Mouse (Mus musculus) T-helper 2 cell (primary cell): ENCODE data around the gene Hist1h2ac.
"Not testable (repeated sequence)": the region's sequence is repeated elsewhere in the genome, so short reads cannot be mapped to it uniquely, and the experiment has no call there.

Experiments
- in situ Hi-C: fragments of 300-600 bp; cut with MboI, MseI; formaldehyde crosslinking; loops from one replicate; pipeline ENCODE4 v1.15.1; 2025; ENCODE audit warnings: high pct_unique_total_duplicates

The Hist1h2ac gene

DNA sequence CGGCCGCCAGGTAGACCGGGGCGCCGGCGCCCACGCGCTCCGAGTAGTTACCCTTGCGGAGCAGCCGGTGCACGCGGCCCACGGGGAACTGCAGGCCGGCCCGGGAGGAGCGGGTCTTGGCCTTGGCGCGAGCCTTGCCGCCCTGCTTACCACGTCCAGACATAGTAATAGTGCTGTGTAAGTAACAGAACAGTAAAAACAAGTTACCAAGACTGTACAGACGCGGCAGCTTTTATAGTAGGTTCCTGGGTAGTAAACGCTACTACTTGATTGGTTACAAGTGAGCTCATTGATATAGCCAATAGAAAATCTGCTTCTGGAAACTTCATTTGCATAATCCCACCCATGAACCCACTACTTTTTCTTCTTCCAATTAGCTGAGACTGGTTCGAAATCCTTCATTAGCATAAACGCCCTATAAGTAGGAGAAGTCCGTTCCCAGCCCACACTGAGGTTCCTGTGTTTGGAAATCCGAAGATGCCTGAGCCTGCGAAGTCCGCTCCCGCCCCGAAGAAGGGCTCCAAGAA lies at the start of gene Hist1h2ac, which contains the start of gene Hist1h2bc:
Gene Hist1h2ac (minus strand): TSS at position 194 of the 527 bp plus-strand sequence.
Gene Hist1h2bc (plus strand): TSS at position 445 of the 527 bp plus-strand sequence.
- in situ Hi-C loops: loop anchor here (5.0 kb wide), 2 partner anchors 57 to 1967 kb away; partner anchors contain the start of genes Hist1h2ai, Hist1h2bl and Hist1h3h

DNA sequence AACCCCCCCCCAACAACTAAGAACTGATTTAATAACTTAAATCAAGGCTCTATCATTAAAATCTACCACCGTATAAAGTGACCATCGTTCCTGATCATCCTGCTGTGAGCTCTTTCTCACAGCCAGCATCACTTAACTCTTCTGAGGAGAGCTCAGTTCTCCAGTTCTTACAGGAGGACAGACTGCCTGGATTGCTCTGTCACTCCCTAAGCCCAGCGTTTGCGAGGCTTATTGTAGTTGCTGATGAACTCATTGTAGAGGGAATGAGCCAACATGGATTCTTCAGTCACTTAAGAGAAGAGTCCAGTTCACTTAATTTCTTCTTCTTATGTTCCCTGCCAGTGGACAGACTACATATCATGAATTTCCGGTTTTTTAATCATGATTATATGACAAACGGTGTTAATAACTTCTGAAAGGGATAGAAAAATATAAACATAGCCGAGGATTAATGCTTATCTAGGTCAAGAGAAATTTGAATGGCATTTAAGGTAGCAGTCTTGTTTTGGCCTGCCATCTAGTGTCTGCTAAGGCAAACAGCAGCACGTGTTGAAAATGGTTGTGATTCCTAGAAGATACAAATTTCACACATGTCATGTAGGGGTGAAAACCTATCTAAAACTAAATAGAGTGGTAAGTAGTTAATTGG lies 48.5 kb upstream of the Hist1h2ac start:
- in situ Hi-C loops: loop anchor here (5.0 kb wide), 1 partner anchor 35 kb away; the partner anchor contains the start of genes Hist1h1t and Hist1h4c

DNA sequence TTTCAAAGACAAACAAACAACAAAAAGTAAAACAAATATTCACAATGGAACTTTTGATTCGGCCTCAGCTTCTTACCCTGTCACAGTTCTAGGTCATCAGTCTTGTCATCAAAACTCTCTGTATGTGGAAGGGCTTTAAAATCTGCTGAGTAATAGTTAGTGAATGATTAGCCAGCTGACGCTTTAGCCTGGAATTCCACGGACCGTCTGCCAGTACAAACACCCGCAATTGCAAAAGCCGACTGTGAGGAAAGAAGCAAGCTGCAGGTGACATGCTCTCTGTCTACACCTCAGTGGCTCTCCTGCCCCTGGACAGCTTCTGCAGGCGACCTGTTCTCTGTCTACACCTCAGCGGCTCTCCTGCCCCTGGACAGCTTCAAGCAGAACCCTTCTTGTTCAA lies 46.7 kb upstream of the Hist1h2ac start:
- in situ Hi-C loops: loop anchor here (5.0 kb wide), 1 partner anchor 33 kb away; the partner anchor contains the start of genes Hist1h1t and Hist1h4c

- in situ Hi-C loops: loop anchor here (5.0 kb wide), 1 partner anchor 32 kb away; the partner anchor contains the start of genes Hist1h1t and Hist1h4c
Measured at GRCm38 (mm10) chr13:23729706-23730105, 46.0 kb upstream of the Hist1h2ac start.

- in situ Hi-C loops: no loop called here
Measured at GRCm38 (mm10) chr13:23729192-23729525, 45.4 kb upstream of the Hist1h2ac start.

DNA sequence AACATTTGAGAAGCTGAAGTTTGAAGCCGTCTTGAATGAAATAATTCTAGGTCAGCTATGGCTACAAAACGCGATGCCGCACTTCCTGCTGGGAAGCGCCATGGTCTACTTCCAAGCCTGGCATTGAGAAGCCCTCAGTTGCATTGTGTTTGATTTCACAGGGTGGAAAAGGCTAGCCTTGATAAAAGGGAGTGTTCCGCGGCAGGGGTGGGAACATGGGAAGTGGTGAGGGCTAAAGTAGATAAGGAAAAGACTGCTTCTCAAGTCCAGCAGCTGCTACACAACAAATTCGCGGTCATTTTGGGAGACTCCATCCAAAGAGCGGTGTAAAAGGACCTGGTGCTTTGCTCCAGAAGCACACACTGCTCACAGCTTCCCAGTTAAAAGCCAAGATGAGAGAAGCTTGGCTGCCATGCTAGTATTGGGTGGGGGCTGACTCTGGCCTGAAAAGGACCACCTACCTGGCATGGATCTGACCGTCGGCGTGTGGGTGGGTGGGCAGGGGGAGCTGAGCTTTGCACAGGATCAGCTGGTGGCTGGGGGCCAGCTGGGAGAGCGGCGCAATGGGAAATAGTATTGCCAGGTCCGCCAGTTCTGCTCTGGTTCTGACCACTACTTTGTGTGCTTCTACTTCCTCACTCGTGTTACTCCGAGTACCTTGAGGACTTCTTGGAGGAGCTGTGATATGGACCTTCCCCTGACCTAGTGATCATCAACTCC lies 44.9 kb upstream of the Hist1h2ac start:
- in situ Hi-C loops: no loop called here

- in situ Hi-C loops: no loop called here
Measured at GRCm38 (mm10) chr13:23725213-23725612, 41.5 kb upstream of the Hist1h2ac start.

- in situ Hi-C loops: no loop called here
Measured at GRCm38 (mm10) chr13:23724239-23724638, 40.5 kb upstream of the Hist1h2ac start.

GRCm38 (mm10) chr13:23717593-23718245 lies 34.0 kb upstream of the Hist1h2ac start:
- in situ Hi-C loops: not testable (repeated sequence)

DNA sequence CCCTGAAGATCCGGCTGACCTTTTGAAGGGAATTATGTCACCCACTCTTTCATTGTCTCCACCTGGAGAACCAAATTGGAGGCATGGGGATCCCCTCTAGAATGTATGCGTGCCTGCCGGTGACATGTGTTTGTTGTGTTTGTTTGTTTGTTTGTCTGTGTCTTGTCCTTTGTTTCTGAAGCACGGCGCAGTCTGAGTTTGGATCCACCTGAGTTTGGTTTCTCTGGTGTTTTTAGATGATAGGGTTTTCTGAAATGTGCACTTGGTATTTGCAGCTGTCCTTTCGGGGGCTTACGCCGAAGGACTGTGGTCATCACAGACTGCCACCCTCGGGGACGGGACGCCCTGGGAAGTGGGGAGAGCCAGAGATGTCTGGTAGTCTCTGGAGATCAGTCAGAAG lies 33.4 kb upstream of the Hist1h2ac start:
- in situ Hi-C loops: no loop called here

- in situ Hi-C loops: no loop called here
Measured at GRCm38 (mm10) chr13:23716261-23717042, 32.7 kb upstream of the Hist1h2ac start.

DNA sequence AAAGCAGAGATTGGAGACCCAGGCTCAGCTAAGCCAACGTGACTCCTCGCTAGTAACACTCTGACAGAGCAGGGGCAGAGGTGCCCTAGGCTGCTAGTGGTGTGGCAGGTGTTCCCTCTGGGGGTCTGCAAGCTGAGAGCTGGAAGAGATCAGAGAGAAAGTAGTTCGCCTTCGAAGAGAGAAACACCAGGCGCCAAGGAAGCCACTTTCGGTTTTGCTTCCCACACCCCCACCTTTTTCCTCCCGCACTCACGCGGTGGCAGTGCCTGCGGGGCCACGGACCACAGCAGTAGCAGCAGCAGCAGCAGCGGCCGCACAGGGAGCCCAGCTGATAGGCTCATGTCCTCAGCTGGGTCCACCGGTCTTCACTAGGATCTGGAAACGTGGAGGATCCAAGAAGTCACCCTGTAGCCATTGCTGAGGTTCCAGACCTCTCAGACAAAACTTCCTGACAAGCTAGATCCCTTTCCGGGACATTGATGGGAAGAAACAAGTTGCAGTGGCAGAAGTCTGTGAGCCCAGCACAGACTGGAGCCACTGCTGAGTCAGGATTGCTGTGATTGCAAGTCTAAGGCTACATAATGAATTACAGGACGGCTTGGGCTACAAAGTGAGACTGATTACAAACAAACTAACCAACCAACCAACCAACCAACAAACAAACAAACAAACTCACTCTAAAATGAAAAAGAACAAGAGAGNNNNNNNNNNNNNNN lies 26.8 kb upstream of the Hist1h2ac start, which contains the start of gene Hfe:
Gene Hfe (minus strand): TSS at position 481 of the 716 bp plus-strand sequence.
- in situ Hi-C loops: no loop called here

DNA sequence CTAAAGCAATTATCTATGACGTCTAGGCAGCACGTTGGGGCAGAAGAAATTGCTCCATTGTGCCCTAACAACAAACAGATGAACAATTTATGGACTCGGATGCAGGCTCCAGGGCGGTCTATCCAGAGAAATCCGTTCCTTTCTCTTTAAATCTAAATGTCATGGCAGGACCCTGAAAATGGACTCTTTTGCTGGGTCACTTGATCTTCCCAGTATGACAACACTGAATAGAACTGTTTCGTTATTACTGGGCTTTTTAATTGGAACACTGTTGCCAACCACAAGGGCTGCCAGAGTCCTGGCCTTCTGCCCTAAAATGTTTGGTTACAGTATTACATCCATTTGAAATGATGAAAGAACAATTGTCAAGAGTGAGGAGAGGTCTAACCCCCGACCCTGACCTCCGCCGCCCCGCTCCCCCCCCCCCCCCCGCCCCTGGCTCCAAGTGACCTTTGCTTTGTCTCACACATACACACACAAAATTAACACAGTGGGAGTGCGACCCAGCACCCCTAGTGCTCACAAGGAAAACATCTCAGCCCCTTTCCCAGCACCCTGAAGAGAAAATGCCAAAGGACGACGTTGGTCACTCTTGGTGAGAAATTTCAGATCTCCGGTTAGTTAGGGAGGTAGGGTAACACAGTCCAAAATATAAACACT lies 26.1 kb upstream of the Hist1h2ac start:
- in situ Hi-C loops: no loop called here

- in situ Hi-C loops: no loop called here
Measured at GRCm38 (mm10) chr13:23708654-23709053, 24.9 kb upstream of the Hist1h2ac start.

DNA sequence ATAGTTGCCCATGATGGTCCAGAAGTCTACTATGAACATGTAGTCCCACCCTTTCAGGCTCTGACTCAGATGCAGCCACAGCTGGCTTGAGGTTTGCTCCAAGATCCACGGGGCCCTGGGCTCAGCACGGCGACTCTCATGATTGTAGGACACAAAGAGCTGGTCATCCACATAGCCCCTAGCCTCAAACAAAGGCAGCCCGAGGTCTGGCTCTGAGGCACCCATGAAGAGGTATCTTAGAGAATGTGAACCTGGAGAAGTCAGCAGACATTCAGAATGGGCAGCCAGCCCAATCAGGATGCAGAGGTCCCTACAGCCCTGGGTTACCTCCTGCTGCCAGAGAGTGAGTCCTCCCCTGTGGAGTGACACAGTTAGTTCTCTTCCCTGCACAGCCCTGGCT lies 24.3 kb upstream of the Hist1h2ac start:
- in situ Hi-C loops: no loop called here

DNA sequence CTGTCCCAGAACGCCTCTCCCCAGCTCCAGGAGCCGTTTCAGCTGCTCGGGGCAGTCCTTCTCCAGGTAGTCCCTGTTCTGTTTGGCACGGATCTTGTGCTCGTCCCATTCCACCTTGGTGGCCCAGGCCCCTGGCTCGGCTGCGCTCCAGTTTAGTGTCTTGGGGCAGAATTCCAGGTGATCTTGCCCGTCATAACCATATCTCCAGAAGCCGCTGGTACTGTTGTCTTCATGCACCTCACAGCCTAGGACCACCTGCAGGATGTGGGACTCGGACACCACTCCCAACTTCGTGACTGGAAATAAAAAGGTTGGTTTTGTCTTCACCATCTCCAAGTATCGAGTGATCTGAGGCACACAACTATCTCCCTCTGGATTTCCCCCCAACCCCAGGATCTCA lies 23.0 kb upstream of the Hist1h2ac start:
- in situ Hi-C loops: no loop called here

DNA sequence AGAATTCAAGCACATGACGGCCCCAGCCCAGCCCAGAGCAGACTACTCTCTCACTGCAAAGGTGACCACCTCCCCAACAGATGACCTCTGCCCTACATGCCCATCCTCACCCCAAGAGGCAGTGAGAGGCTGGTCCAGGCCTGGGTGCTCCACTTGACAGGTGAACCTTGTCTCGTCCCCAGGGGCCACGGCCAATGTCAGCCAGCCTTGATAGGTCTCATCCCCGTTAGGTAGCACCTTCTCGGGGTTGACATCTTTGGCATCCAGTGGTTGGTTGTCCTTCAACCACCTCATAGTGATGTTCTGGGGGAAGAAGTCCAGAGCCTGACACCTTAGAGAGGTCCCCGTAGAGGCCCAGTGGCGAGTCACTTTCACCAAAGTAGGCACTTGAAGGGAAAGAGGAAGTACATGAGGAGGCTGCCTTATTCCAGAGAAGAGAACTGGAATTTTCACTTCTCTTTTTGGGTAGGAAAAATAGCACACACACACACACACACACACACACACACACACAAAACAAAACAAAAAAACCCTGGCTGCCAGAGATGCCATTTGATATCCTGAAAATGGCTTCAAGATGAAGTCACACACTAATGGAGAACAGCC lies 22.1 kb upstream of the Hist1h2ac start:
- in situ Hi-C loops: no loop called here

DNA sequence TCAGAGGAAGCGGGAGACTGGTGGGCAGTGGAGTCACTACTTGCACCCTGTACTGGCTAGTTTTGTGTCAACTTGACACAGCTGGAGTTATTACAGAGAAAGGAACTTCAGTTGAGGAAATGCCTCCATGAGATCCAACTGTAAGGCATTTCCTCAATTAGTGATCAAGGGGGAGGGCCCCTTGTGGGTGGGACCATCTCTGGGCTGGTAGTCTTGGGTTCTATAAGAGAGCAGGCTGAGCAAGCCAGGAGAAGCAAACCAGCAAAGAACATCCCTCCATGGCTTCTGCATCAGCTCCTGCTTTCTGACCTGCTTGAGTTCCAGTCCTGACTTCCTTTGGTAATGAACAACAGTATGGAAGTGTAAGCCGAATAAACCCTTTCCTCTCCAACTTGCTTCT lies 19.1 kb upstream of the Hist1h2ac start:
- in situ Hi-C loops: not testable (repeated sequence)

DNA sequence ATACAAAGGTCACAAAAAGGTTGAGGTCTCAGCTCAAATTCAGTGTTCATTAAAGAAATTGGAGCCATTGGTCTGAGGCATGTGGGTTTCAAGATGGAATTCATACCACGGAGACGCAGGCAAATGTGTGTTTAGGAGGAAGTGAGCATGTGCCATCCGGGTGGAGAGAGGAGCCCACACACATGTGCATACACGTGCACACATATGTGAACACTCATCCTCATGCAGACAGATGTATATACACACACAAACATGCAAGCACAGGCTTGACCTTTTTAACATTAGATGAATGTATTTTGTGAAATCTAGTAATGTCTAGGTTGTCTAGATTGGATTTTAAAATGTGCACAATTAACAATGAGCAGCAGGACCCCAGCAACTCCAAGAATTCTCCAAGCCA lies 18.5 kb upstream of the Hist1h2ac start:
- in situ Hi-C loops: no loop called here
